Mouse (Mus musculus) adrenal gland, postnatal 14 days (tissue): ENCODE data around the gene Hyls1. TPM values are rescaled to one million over a fixed set of nuclear protein-coding genes. Genes with fewer than 3 reads are reported as not detected.
A peak's percentile ranks its signal among the peaks of the same experiment; 100 is the strongest.
"Not testable (repeated sequence)": the region's sequence is repeated elsewhere in the genome, so short reads cannot be mapped to it uniquely, and the experiment has no call there.

Experiments
- DNase-seq: peaks from one replicate; pipeline ENCODE4 v3.0.0; 2021; ENCODE audit warnings: mixed read lengths
- long read RNA-seq, 2 experiments: library from polyadenylated mRNA; stranded (forward); transcript quantifications; one replicate each; pipeline ENCODE4 v2.0.0; 2021
- total RNA-seq: library from RNA; stranded (reverse); gene quantifications from 2 replicates; pipeline ENCODE4 v1.2.3, GENCODE M21; 2021

Hyls1 gene
- 4.2 and 5.4 TPM in 2 replicates for total RNA-seq
- long read RNA-seq, experiment 1, transcript Hyls1-201 (4 exons, 1,973 nt): major isoform, 7 of 8 reads
- long read RNA-seq, experiment 1, partial matches to known transcripts: 0 of 8 reads
- long read RNA-seq, experiment 1, other reads (novel, unspliced or antisense): 1 of 8 reads
- long read RNA-seq, experiment 2, partial matches to known transcripts: 0 of 2 reads
- long read RNA-seq, experiment 2, other reads (novel, unspliced or antisense): 1 of 2 reads

GRCm38 (mm10) chr9:35569571-35570534 lies at the start of gene Hyls1, which contains the start of gene Pate2:
Hyls1 (minus strand) TSS chr9:35570398.
Pate2 (plus strand) TSS chr9:35570284.
- peak; percentile 95 for DNase-seq

DNA sequence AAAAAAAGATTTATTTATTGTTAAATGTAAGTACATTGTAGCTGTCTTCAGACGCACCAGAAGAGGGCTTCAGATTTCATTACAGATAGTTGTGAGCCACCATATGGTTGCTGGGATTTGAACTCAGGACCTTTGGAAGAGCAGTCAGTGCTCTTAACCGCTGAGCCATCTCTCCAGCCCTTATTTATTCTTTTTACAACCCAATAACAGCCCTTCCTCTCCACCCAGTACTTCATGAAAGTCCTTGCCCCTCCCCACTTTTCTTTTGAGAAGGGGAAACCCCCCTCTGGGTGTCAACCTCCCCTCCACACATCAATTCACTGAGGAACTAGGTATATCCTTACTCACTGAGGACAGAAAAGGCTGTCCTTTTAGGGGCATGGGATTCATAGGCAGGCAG lies 46.6 kb upstream of the Hyls1 start:
- not testable (repeated sequence) for DNase-seq

- DNase-seq: no peak
These were observed 43.8 kb upstream of the Hyls1 start for GRCm38 (mm10) chr9:35614005-35614404.

DNA sequence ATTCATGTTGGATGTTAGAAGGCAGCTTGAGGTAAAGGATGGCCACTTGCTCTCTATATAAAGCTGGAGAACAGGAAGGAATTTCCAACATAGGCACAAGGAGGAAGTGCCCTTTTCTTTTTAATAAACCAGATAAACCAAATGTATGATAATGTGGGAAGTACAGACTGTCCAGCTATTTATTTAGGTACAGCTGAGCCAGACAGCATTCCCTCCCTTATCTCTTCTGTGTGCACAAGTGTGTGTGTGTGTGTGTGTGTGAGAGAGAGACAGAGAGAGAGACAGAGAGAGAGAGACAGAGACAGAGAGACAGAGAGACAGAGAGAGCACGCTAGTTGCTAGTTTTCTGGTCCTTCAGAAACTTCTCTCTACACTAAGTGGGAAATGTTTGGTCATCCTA lies 41.6 kb upstream of the Hyls1 start, which contains the start of gene Pate4:
Gene Pate4 (minus strand): TSS at position 101 of the 400 bp plus-strand sequence.
- no peak for DNase-seq

DNA sequence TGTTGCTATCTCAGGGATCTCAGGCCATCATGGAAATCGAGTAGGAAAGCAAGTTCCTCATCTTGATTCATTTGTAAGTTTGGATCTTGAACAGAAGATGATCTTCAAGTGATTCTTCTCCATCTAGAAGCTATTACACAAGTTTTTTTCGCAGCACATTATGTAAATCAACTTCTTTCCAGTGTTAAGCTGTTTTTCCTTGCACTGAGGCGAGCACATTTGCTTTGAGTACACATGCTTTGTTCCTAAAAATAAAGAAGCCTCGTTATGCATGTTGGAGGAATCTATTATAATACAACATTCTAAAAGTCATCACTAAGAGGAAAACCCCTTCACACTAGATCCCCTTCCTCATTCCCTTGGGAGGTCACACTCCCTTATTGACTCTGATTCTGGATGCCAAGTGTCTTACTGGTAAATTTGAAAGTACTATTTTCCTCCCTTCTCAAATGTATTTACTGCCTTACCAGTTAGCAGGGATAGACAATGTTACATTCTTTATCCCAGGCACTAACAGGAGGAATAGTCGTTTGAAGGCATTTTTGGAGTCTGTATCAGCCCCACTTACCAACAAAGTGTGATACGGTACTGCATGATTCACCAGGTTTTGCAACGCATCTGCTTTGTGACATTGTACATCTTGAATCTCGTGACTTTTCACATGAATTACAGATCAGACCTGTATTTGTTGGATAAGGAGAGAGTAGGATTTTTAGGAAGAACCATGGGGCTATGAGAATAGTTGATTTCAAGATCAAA lies 37.6 kb upstream of the Hyls1 start:
- DNase-seq: no peak

DNA sequence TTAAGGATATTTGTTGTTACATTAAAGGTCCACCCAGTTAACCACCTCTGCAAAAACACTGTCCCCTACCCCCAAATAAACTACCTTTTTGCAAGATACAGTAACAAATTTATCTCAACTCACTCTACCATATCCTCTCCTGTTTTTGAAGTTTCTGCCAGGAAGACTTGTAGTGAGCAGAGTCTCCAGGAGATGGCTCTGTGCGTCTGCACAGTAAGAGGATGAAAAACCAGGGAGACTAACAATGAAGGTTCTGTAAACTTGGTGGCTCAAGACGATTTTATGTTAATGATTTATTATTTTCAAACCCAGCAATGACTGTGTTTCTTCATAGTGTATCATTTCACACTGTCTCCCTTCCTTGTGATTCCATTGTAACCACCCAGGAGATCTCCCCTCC lies 22.7 kb upstream of the Hyls1 start:
- no peak for DNase-seq

- no peak for DNase-seq
These were observed 17.5 kb upstream of the Hyls1 start for GRCm38 (mm10) chr9:35587674-35588073.

DNA sequence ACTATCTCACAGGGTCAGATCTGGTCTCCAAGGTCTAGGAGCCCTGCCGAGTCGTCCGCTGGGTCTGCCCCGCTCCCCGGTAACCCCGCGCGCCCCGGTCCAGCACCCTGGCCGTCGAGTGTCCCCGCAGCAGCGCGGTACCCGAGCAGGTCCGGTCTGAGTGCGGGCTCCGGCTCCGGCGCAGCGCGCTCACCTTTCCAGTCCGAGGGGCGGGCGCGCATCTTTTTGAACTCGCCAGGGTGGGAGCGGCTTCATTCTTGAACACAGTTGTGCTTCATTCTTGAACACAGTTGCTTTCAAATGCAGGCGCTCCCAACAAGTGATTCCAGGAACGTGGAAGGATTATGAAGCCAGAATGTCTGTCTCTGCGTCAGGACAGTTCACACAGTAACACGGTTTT lies 4.2 kb upstream of the Hyls1 start:
- peak; percentile 9 for DNase-seq

- DNase-seq: no peak
These were observed 465 bp upstream of the Hyls1 start for GRCm38 (mm10) chr9:35570663-35571062.

DNA sequence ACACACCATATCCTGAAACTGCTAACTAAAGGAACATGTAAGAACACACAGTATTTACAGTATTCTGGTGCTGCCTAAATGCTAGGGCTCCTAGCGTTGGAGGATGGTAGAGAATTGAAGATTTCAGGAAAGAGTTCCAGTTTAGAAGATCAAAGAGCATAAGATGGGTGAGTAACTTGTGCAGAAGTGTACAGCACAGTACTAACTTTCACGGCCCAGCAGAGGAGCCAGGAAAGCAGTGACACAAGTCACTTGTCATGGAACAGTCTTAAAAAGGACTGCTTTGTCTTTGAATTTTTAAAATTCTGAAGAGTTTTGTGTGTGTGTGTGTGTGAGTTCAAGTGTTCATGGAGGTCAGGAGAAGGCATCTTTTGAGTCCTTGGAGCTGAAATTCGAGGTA lies 2.2 kb downstream of the Hyls1 start:
- no peak for DNase-seq

- DNase-seq: no peak
These were observed 5.5 kb downstream of the Hyls1 start for GRCm38 (mm10) chr9:35564536-35565240.

GRCm38 (mm10) chr9:35561583-35561982 lies 8.6 kb downstream of the Hyls1 start:
- DNase-seq: no peak

GRCm38 (mm10) chr9:35561076-35561475 lies 9.1 kb downstream of the Hyls1 start:
- DNase-seq: no peak

- DNase-seq: peak; percentile 83
These were observed 10.9 kb downstream of the Hyls1 start for GRCm38 (mm10) chr9:35559009-35559890.

- DNase-seq: peak; percentile 45
These were observed 11.8 kb downstream of the Hyls1 start, which contains the start of the genes Ddx25 and Pus3 for GRCm38 (mm10) chr9:35558257-35559008. Ddx25 (minus strand) TSS chr9:35558528. Pus3 (plus strand) TSS chr9:35558595.

- no peak for DNase-seq
These were observed 13.6 kb downstream of the Hyls1 start for GRCm38 (mm10) chr9:35556494-35557102.

GRCm38 (mm10) chr9:35548455-35548854 lies 21.7 kb downstream of the Hyls1 start:
- no peak for DNase-seq

GRCm38 (mm10) chr9:35546745-35547144 lies 23.5 kb downstream of the Hyls1 start:
- no peak for DNase-seq

GRCm38 (mm10) chr9:35545704-35546103 lies 24.5 kb downstream of the Hyls1 start:
- DNase-seq: no peak
